Mouse (Mus musculus): ENCODE measurements at regions not wholly inside any gene's neighbourhood (a gene's known extent, or its start where the extent isn't known, plus 50 kb on each side); places are given as distances from the start of the nearest gene placed in this dataset.

GRCm38 (mm10) chr13:97520988-97521547 is 239.4 kb downstream of the Gm10260 start:
- no peak for DNase-seq (ENCODE audit: low spot score in 2 of 2)

GRCm38 (mm10) chr13:97516731-97517130 is 243.7 kb downstream of the Gm10260 start:
- no peak for DNase-seq (ENCODE audit: low spot score in 2 of 2)

- no peak for DNase-seq (ENCODE audit: low spot score in 2 of 2)
Measured at GRCm38 (mm10) chr13:97514421-97515066, 245.9 kb downstream of the Gm10260 start.

GRCm38 (mm10) chr13:97512521-97512920 is 247.9 kb downstream of the Gm10260 start:
- no peak for DNase-seq (ENCODE audit: low spot score in 2 of 2)

GRCm38 (mm10) chr13:97510431-97511261 is 249.8 kb downstream of the Gm10260 start:
- DNase-seq (ENCODE audit: low spot score in 2 of 2), result no peak

- DNase-seq (ENCODE audit: low spot score in 2 of 2), result no peak
Measured at GRCm38 (mm10) chr13:97504949-97505348, 255.5 kb downstream of the Gm10260 start.

GRCm38 (mm10) chr13:97503955-97504739 is 256.3 kb downstream of the Gm10260 start:
- DNase-seq (ENCODE audit: low spot score in 2 of 2), result no peak

GRCm38 (mm10) chr13:97503391-97503790 is 257.0 kb downstream of the Gm10260 start:
- DNase-seq (ENCODE audit: low spot score in 2 of 2), result no peak

- DNase-seq (ENCODE audit: low spot score in 2 of 2), result no peak
Measured at GRCm38 (mm10) chr13:97500155-97500554, 259.2 kb downstream of the Enc1 start.

- DNase-seq (ENCODE audit: low spot score in 2 of 2), result no peak
Measured at GRCm38 (mm10) chr13:97498981-97499380, 258.1 kb downstream of the Enc1 start.

GRCm38 (mm10) chr13:97497928-97498327 is 257.0 kb downstream of the Enc1 start:
- DNase-seq (ENCODE audit: low spot score in 2 of 2), result no peak

- DNase-seq (ENCODE audit: low spot score in 2 of 2), result no peak
Measured at GRCm38 (mm10) chr13:97494770-97495169, 253.9 kb downstream of the Enc1 start.

- no peak for DNase-seq (ENCODE audit: low spot score in 2 of 2)
Measured at GRCm38 (mm10) chr13:97493836-97494235, 252.9 kb downstream of the Enc1 start.

GRCm38 (mm10) chr13:97492958-97493735 is 252.2 kb downstream of the Enc1 start:
- no peak for DNase-seq (ENCODE audit: low spot score in 2 of 2)

GRCm38 (mm10) chr13:97491865-97492847 is 251.3 kb downstream of the Enc1 start:
- DNase-seq (ENCODE audit: low spot score in 2 of 2), result no peak

- no peak for DNase-seq (ENCODE audit: low spot score in 2 of 2)
Measured at GRCm38 (mm10) chr13:97490131-97490530, 249.2 kb downstream of the Enc1 start.

GRCm38 (mm10) chr13:97489721-97490120 is 248.8 kb downstream of the Enc1 start:
- no peak for DNase-seq (ENCODE audit: low spot score in 2 of 2)

- DNase-seq (ENCODE audit: low spot score in 2 of 2), result no peak
Measured at GRCm38 (mm10) chr13:97489029-97489428, 248.1 kb downstream of the Enc1 start.

- no peak for DNase-seq (ENCODE audit: low spot score in 2 of 2)
Measured at GRCm38 (mm10) chr13:97488518-97488917, 247.6 kb downstream of the Enc1 start.

All from urinary bladder, adult 18-20 months (tissue).